Mouse (Mus musculus) naive thymus-derived CD4-positive, alpha-beta T cell, adult 2 months (primary cell): ENCODE measurements around the gene Plac8.

Experiments used
- DNase-seq: peaks from one replicate; pipeline ENCODE4 v3.0.0-alpha.2; 2011; ENCODE audit warnings: low read depth

Plac8 gene

DNA sequence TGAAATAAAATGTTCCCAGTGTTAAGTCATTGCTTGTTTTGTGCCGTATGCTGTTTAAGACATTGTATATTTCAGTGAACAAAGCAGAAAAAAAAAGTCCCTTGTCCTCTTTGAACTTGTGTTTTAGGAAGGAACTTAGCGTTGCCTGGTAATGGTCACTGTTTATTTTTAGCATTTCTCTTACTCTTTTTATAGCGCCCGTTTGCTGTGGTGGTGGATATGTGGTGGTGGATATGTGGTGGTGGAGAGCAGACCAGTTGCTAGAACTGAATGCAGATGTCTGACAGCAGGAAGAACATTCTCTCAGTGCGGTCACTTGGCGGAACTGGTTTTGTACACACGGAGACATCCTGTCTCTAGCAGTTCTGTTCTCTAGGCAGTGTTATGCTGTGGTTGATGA, 45.9 kb downstream of the Plac8 start:
- DNase-seq = peak; percentile 82

GRCm38 (mm10) chr5:100525620-100526019, 46.4 kb downstream of the Plac8 start:
- DNase-seq = no peak

DNA sequence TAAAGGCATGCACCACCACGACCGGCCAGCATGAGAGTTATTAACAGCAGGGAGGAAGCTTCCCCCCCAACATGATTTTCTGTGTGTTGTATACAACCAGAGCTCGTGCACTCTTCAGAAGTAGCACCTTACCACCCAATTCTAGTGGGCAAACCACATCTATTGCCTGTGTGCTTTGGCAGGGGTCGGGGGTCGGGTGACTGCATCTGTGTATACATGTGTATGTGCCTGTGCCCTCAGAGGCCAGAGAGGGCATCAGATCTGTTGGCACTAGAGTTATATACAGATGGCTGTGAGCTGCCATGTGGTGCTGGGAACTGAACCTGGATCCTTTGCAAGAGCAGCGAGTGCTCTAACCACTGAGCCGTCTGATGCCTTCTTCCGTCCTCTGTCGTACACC, 47.1 kb downstream of the Plac8 start:
- no peak for DNase-seq

GRCm38 (mm10) chr5:100523331-100523730, 48.7 kb downstream of the Plac8 start:
- DNase-seq = no peak

- no peak for DNase-seq
Observed at GRCm38 (mm10) chr5:100520223-100520622, 51.8 kb downstream of the Plac8 start.

DNA sequence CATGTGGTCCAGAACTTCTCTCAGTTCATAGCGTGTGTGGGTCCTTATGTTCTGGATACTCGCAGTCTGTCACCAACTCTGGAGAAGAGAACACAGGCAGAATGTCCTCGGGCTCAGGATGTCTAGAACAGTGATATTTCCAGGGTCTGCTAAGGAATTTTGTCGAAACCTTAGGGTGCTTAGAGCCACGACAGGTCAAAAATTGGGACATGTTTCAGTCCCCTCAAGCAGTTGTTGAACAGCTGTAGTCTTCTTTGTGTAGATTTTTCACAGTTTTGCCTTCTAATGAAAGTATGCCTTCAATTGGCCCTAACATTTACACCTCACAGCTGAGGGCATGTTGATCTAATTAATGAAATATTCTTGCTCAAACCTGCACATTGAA, 53.0 kb downstream of the Plac8 start:
- DNase-seq = no peak

GRCm38 (mm10) chr5:100518049-100519026, 53.7 kb downstream of the Plac8 start, which contains the start of gene Cops4:
Gene Cops4, plus strand, starts transcription at chr5:100518309.
- DNase-seq = peak; percentile 99

GRCm38 (mm10) chr5:100512576-100512975, 59.5 kb downstream of the Plac8 start:
- DNase-seq = no peak

GRCm38 (mm10) chr5:100509247-100509646, 62.8 kb downstream of the Plac8 start:
- peak; percentile 47 for DNase-seq
